Mouse (Mus musculus) testis, adult 2 months (tissue): Measurements from ENCODE around the gene Nrg3.

Experiments used
- CTCF ChIP-seq: fragments of 200-500 bp; IDR thresholded peaks from 2 replicates; pipeline ENCODE4 v1.5.1; 2012; ENCODE audit warnings: low read depth, mild to moderate bottlenecking, inconsistent platforms, low read length, moderate library complexity; ENCODE audit not compliant: control insufficient read depth, insufficient read depth, insufficient replicate concordance
- POLR2A ChIP-seq: fragments of 200-500 bp; IDR thresholded peaks from 2 replicates; pipeline ENCODE4 v1.6.1; 2012; ENCODE audit warnings: low read depth, mild to moderate bottlenecking, inconsistent platforms, low read length, moderate library complexity; ENCODE audit not compliant: control insufficient read depth

DNA sequence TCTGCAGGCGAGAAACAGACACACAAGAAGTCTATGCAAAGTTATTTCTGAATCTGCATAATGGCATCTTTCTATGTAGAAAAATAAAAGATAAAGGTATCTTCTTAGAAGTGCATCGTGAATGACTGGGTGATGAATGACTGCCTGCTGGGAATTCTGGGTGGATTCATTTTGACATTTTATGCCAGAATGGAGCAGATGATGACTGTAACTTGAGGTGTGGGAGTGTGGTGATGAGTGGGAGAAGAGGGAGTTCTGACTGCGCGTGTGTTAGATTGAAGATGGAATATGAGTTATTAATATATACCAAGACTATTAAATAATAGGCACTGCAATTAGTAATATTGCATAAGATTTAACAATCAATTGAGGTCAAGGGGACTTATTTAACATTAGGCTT lies 208.5 kb downstream of the Nrg3 start:
- TF ChIP-seq POLR2A = no peak
- TF ChIP-seq CTCF = no peak
